Mouse (Mus musculus) liver, adult 2 months (tissue): ENCODE results near the gene Zmat5. TPM values are rescaled to one million over a fixed set of nuclear protein-coding genes. Genes with fewer than 3 reads are reported as not detected.

Source experiments
- DNase-seq: peaks from one replicate; pipeline ENCODE4 v3.0.0-alpha.2; 2011; ENCODE audit warnings: low read depth, low spot score; ENCODE audit errors: extremely low read depth
- H3K27ac ChIP-seq: fragments of 200-500 bp; replicated peaks from 2 replicates; pipeline ENCODE4 v1.5.1; 2012; ENCODE audit warnings: low read depth, mild to moderate bottlenecking, control low read depth, inconsistent platforms, low read length; ENCODE audit not compliant: insufficient read depth
- H3K27me3 ChIP-seq: fragments of 200-500 bp; 2 replicates; pipeline ENCODE4 v1.6.1; 2012; ENCODE audit warnings: mild to moderate bottlenecking, moderate library complexity, low read length, inconsistent platforms; ENCODE audit not compliant: control insufficient read depth, insufficient read depth
- H3K36me3 ChIP-seq: fragments of 200-500 bp; 2 replicates; pipeline ENCODE4 v1.6.1; 2012; ENCODE audit warnings: low read length, inconsistent platforms; ENCODE audit not compliant: control insufficient read depth, insufficient read depth
- H3K4me1 ChIP-seq: fragments of 200-500 bp; 2 replicates; pipeline ENCODE4 v1.6.1; 2011; ENCODE audit warnings: low read length; ENCODE audit not compliant: control insufficient read depth, insufficient read depth
- H3K4me3 ChIP-seq: fragments of 200-500 bp; 2 replicates; pipeline ENCODE4 v1.5.1; 2011; ENCODE audit warnings: low read depth, mild to moderate bottlenecking, control low read depth, low read length, moderate library complexity; ENCODE audit not compliant: insufficient read depth
- H3K79me2 ChIP-seq: fragments of 200-500 bp; 2 replicates; pipeline ENCODE4 v1.6.1; 2012; ENCODE audit warnings: inconsistent platforms, mild to moderate bottlenecking, low read length, moderate library complexity; ENCODE audit not compliant: control insufficient read depth, insufficient read depth
- H3K9ac ChIP-seq: fragments of 200-500 bp; 2 replicates; pipeline ENCODE4 v1.6.1; 2012; ENCODE audit warnings: low read depth, mild to moderate bottlenecking, control low read depth, inconsistent platforms, low read length
- CTCF ChIP-seq: fragments of 200-500 bp; IDR thresholded peaks from 2 replicates; pipeline ENCODE4 v1.5.1; 2011; ENCODE audit warnings: low read depth, low read length, control low read depth
- POLR2A ChIP-seq: fragments of 200-500 bp; IDR thresholded peaks from 2 replicates; pipeline ENCODE4 v1.6.1; 2011; ENCODE audit warnings: low read length, control low read depth; ENCODE audit not compliant: insufficient read depth; ENCODE audit errors: extremely low read depth
- WGBS: fragments of 180-500 bp; shearing (Covaris S2); methylation state at CpG from one replicate; pipeline ENCODE4 v1.1.7; 2018; 5-methylcytosine and 5-hydroxymethylcytosine counted together
- polyA plus RNA-seq: library from polyadenylated mRNA; depleted of rRNA; stranded (reverse); fragments of >200 nt; gene quantifications from 2 replicates; pipeline ENCODE4 v1.2.3, GENCODE M21; 2012
- total RNA-seq: library from RNA; depleted of rRNA; stranded (reverse); fragments of >200 nt; gene quantifications from 2 replicates; pipeline ENCODE4 v1.2.3, GENCODE M21; 2014

Gene Zmat5
- total and polyA plus RNA-seq, 2 experiments = 5.1 to 13.8 TPM

DNA sequence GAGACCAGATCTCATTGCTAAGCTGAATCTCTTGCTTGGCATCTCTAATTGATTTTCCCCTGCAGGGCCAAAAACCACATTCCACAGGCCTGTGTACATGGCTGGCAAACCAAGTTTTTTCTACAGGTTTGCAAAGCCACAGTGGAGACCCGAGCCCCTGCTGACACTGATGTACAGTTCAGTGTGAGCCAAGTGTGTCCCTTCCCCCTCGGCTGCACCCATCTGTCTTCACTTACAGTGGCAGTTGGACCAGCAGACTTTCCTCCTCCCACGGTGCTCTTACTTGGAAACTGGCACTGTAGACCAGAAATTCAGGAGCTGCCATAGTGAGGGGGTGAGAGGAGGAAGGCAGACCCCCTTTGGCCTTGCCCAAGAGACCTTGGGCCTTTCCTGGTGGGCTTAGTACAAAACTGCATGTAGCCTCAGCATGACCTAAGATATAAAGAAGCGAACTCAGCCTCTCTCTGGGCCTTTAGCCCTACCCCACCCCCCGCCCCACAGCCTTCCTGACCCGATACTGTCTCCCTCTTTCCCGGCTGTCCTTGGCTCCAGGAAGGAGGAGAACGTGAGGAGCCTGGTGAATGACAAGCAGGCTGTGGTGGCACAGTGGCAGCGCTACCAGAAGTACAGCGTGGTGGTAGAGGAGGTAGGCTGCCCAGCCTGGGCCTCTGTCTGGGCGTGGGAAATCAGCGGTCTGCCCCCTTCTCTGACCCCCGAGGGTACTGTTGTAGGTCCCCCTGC, 25.6 kb upstream of the Zmat5 start:
- peaks cover 14% of the 10 kb centered on the region for H3K4me1 ChIP-seq
- WGBS = 87% methylated on average over 13 of the region's 13 CpGs
- no peak overlapping the region for H3K4me3 ChIP-seq
- H3K27me3 ChIP-seq = no peaks in the 10 kb centered on the region
- peaks cover 17% of the 10 kb centered on the region for H3K36me3 ChIP-seq
- DNase-seq = no peak
- H3K9ac ChIP-seq = no peak overlapping the region
- TF ChIP-seq CTCF (no peak), POLR2A (no peak)
- H3K79me2 ChIP-seq = no peaks in the 10 kb centered on the region
- no peak overlapping the region for H3K27ac ChIP-seq

- 96% methylated on average over 12 of the region's 12 CpGs for WGBS
- Histone ChIP-seq H3K27ac (no peak overlapping the region), H3K9ac (no peak overlapping the region), H3K4me1 (peaks cover 10% of the 10 kb centered on the region), H3K79me2 (no peaks in the 10 kb centered on the region), H3K36me3 (peaks cover 17% of the 10 kb centered on the region), H3K27me3 (no peaks in the 10 kb centered on the region), H3K4me3 (no peak overlapping the region)
- TF ChIP-seq CTCF = no peak
- no peak for TF ChIP-seq POLR2A
- DNase-seq = no peak
These were observed 25.0 kb upstream of the Zmat5 start for GRCm38 (mm10) chr11:4679441-4679832.

DNA sequence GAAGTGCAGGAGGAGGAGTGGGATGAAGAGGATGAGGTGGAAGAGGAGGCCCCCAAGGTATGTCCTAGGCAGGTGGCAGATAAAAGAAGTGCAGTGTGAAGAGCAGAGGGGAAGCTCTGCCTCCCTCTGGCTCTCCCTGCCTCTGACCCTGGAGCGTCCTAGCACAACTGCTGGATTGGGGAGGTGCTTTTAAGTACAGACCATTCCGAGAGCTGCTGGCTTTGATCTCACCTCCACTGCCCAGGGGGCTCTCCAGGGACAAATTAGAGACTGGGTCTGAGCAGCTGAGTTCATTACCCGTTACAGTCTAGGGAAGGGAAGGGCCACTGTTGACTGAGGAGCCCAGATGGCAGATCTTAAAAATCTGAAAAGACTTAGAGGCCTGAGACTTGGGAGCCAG, 24.4 kb upstream of the Zmat5 start:
- Histone ChIP-seq H3K4me1 (peaks cover 4% of the 10 kb centered on the region), H3K4me3 (no peak overlapping the region), H3K79me2 (no peaks in the 10 kb centered on the region), H3K27me3 (no peaks in the 10 kb centered on the region), H3K9ac (no peak overlapping the region), H3K36me3 (peaks cover 17% of the 10 kb centered on the region), H3K27ac (no peak overlapping the region)
- 95% methylated on average over 3 of the region's 3 CpGs for WGBS
- DNase-seq = no peak
- TF ChIP-seq CTCF (no peak), POLR2A (no peak)

DNA sequence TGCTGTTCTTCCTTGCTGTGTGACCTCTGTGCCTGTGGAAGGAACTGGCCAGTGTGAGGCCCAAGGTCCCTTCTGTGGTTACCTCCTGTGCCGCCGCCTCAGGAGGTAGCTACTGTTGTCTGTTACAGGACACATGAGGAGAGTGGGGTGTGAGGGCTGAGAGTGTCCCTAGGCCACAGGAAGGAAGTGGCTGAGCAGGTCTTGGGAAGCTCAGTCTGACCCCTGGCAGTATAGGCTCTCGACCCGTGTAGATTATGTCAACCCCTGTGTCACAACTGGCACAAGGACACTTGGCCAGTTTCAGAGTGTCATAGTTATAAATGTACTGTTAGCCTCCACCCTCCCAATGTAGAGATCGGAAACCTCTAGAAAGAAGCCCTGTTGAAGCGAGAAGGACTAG, 21.0 kb upstream of the Zmat5 start:
- no peak for TF ChIP-seq CTCF
- no peak for TF ChIP-seq POLR2A
- H3K27ac ChIP-seq = no peak overlapping the region
- no peak overlapping the region for H3K9ac ChIP-seq
- H3K79me2 ChIP-seq = no peaks in the 10 kb centered on the region
- H3K36me3 ChIP-seq = peaks cover 17% of the 10 kb centered on the region
- peaks cover 8% of the 10 kb centered on the region for H3K4me1 ChIP-seq
- WGBS = 77% methylated on average over 6 of the region's 6 CpGs
- H3K4me3 ChIP-seq = no peak overlapping the region
- H3K27me3 ChIP-seq = no peaks in the 10 kb centered on the region
- DNase-seq = no peak

- H3K27me3 ChIP-seq = no peaks in the 10 kb centered on the region
- WGBS = 86% methylated on average over 6 of the region's 6 CpGs
These were observed 20.3 kb upstream of the Zmat5 start for GRCm38 (mm10) chr11:4684186-4684585.

DNA sequence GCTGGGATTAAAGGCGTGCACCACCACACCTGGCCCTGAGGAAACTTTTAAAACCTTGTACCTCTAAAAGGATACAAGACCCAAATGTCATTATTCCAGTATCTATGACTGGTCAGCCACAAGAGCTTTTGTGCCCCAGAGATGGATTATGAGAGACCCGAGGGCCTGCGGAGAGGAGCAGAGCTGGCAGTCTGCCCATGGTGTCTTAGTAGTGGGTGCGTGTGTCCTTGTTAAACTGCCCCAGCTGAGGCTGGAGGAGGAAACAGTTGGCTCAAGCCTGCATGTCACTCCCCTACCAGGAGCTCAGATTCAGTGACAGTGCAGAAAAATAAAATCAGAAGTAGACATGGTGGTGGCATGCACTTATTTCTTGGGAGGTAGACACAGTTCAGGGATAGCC, 19.4 kb upstream of the Zmat5 start:
- no peak overlapping the region for H3K9ac ChIP-seq
- WGBS = 78% methylated on average over 4 of the region's 4 CpGs

More at GRCm38 (mm10) chr11:4684186-4684585, 20.3 kb upstream of the Zmat5 start:
- no peak overlapping the region for H3K4me3 ChIP-seq
- no peak overlapping the region for H3K27ac ChIP-seq
- H3K9ac ChIP-seq = no peak overlapping the region
- no peaks in the 10 kb centered on the region for H3K79me2 ChIP-seq
- peaks cover 17% of the 10 kb centered on the region for H3K36me3 ChIP-seq
- DNase-seq = no peak
- peaks cover 8% of the 10 kb centered on the region for H3K4me1 ChIP-seq
- no peak for TF ChIP-seq CTCF
- TF ChIP-seq POLR2A = no peak

More for the DNA sequence above, 19.4 kb upstream of the Zmat5 start:
- Histone ChIP-seq H3K4me1 (peaks cover 8% of the 10 kb centered on the region), H3K36me3 (peaks cover 14% of the 10 kb centered on the region; the same call in 1 of the 2 replicates), H3K79me2 (no peaks in the 10 kb centered on the region), H3K27ac (no peak overlapping the region), H3K27me3 (no peaks in the 10 kb centered on the region), H3K4me3 (no peak overlapping the region)
- TF ChIP-seq POLR2A (no peak), CTCF (no peak)
- no peak for DNase-seq
